Mouse (Mus musculus): ENCODE measurements around the gene Tpcn2.

Gene Tpcn2

DNA sequence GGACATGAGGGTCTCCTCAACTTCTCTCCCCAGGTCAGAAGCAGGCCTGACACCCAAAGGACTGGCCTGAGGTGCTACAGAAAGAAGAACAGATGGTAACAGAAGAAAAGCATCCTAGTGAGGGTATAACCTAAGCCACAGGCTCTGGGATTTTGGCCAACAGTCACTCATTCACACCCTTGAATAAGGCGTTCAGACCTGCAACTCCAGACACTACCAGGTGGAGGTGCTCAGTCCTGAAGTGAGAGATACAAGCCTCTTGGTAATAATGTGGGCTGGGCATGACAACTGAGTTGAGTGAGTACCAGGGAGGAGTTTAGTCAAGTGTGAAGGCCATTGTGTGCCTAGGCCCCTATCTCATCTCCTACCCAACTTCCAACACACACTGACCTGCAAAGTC is 129.7 kb downstream of the Tpcn2 start:
- DNase-seq (ENCODE audit: low spot score), result no peak

- DNase-seq (ENCODE audit: low spot score), result no peak
Observed at GRCm38 (mm10) chr7:145151845-145152244, 132.0 kb downstream of the Tpcn2 start.

GRCm38 (mm10) chr7:145148902-145149301 is 134.9 kb downstream of the Tpcn2 start:
- no peak for DNase-seq (ENCODE audit: low spot score)

DNA sequence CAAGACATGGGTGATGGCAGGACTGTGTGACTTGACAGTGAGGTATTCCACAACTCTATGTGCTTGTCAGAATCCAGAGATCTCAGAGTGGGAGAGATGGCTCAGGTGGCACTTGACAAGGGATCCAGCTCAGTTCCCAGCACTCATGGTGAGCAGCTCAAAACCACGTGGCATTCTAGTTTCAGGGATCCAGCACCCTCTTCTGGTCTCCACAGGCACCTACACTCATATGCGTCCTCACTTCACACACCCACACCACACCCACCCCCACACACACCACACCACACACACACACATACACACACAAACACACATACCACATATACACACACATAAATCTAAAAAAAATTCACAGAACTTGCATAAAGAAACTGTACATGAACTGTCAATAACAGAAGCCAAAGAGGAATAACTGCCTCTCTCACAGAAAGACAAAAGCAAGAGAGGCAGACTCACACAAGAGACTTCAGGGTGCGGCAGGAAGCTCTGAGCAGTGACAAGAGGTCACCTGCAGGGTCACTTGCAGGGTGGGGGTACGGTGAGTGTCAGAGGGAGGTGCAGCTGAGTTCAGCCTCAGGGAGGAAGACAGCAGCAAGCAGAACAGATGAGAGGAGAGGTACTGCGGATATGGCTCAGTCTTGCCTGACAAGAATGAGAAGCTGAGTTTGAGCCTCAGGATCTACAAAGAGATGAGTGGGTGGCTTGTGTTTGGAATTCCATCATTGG is 135.7 kb downstream of the Tpcn2 start:
- DNase-seq (ENCODE audit: low spot score), result no peak

DNA sequence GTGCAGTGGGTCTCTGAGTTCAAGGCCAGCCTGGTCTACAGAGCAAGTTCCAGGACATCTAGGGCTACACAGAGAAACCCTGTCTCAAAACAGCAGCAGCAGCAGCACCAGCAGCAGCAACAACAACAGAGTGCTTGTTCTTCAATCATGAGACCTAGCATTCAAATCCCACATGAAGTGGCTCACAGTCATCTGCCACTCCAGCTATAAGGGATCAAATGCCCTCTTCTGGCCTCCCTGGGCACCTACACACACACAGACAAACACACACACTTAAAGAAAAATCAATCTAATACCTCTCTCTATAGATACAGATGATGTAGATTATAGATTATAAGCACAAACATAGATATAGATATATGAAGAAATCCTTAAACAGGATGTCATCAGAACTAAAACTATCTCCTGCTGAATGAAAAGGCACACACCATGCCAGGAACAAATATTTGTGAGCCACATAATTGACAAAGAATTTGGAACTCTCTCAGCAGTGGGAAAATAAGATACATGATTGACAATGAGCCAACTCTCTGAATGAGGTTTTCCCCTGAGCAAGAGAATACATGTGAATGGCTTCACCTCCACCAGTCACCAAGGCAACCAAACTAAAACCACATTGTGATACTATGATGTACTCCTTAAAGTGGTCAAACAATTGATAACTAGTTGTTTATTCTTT is 137.4 kb downstream of the Tpcn2 start:
- DNase-seq (ENCODE audit: low spot score), result no peak

GRCm38 (mm10) chr7:145143502-145144070 is 140.2 kb downstream of the Tpcn2 start:
- DNase-seq (ENCODE audit: low spot score), result no peak

DNA sequence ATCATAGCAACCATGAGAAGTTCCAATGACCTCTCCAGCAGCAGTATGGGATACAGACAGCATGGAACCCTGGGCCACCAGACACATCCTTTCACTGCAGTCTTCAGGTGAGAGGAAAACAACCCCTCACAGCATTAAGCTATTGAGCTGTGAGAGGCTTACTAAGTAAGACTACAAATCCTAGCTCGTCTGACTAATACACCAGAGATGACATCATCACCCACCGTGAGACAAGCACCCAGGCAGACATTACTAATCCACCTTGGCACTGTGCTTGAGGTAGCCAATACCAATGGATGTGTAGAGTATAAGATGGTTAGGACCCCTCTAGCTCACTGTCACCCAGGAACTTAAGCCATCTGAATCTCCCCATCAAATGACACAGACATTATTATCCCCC is 143.2 kb downstream of the Tpcn2 start:
- no peak for DNase-seq (ENCODE audit: low spot score)

- no peak for DNase-seq (ENCODE audit: low spot score)
Observed at GRCm38 (mm10) chr7:145139576-145139975, 144.2 kb downstream of the Tpcn2 start.

GRCm38 (mm10) chr7:145139100-145139499 is 144.7 kb downstream of the Tpcn2 start:
- DNase-seq (ENCODE audit: low spot score), result no peak

- DNase-seq (ENCODE audit: low spot score), result no peak
Observed at GRCm38 (mm10) chr7:145137871-145138270, 145.9 kb downstream of the Tpcn2 start.

DNA sequence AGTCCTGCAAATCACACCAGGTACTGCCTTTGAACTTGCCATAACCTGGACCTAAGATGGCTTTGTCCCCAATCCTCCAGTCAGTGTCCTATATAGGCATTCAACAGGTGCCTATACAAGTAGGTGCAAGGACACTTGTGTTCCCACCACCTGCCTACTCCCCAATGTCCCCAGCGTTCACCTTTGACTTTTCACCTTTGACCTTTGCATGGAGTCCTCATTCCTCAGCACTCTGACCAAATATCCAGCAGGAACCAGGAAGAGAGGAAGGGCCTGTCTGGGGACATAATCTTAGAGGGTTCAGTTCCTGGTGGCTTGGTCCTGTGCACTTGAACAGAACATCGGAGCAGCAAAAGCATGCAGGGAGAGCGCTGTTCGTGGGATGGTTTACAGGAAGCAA is 147.0 kb downstream of the Tpcn2 start:
- DNase-seq (ENCODE audit: low spot score), result no peak

Data from testis, postnatal 10 days (tissue).